Mouse (Mus musculus): ENCODE results near the gene Gar1. TPM values are rescaled to one million over a fixed set of nuclear protein-coding genes. Genes with fewer than 3 reads are reported as not detected.

Gene Gar1
- total and polyA plus RNA-seq, 3 experiments = 45.7 to 381 (median 90.7) TPM

DNA sequence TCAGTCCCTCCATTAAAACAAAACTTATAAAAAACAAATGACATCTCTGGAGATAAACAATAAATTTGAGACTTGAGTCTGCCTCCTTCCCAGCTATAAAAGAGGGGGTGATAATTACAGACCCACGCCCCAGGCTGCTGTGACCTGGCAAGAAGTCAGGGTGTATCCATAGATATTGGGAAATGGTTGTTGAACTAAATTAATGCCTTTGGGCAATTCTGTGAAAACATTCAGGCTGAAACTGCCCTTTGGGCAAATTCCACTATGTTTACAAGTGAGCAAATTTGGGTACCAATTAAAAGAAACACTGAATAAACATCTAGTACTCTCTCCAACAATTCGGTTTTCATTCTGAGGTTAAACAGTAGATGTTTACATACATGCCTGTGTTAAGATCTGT, 32.2 kb downstream of the Gar1 start:
- dilution Hi-C loops (cut with MboI; ENCODE audit: extremely low pct_ligation_motif_present, extremely low pct_unique_long_range_greater_than_20kb, low sequenced_read_pairs) (no loop called here), in situ Hi-C loops (cut with MboI; ENCODE audit: low pct_ligation_motif_present, low pct_unique_long_range_greater_than_20kb, low sequenced_read_pairs) (no loop called here)
- TF ChIP-seq E2F4 (IDR thresholded peaks at IDR 0.05; ENCODE audit: insufficient replicate concordance, low read depth, low read length) (no peak), UBTF (IDR thresholded peaks at IDR 0.05; ENCODE audit: low read depth, low read length) (no peak), POLR2A (IDR thresholded peaks at IDR 0.05; ENCODE audit: low read depth, low read length) (no peak), MYC (IDR thresholded peaks at IDR 0.05; ENCODE audit: low read depth, low read length) (no peak), ELF1 (IDR thresholded peaks at IDR 0.05; ENCODE audit: low read depth, low read length) (no peak), ZKSCAN1 (IDR thresholded peaks at IDR 0.05; ENCODE audit: borderline replicate concordance, low read depth, low read length) (no peak), CTCF (conservative IDR thresholded peaks at IDR 0.05 in 1 of 2, IDR thresholded peaks at IDR 0.05 in 1 of 2; ENCODE audit: low read depth in 2 of 2, low read length in 2 of 2) (no peak), USF2 (conservative IDR thresholded peaks at IDR 0.05; ENCODE audit: low read depth, low read length) (no peak), CHD1 (IDR thresholded peaks at IDR 0.05; ENCODE audit: low read depth, low read length) (no peak), POLR2AphosphoS2 (IDR thresholded peaks at IDR 0.05; ENCODE audit: low read depth, low read length) (no peak), MAX (IDR thresholded peaks at IDR 0.05; ENCODE audit: low read length) (no peak), PAX5 (IDR thresholded peaks at IDR 0.05; ENCODE audit: low read length) (no peak), CHD2 (IDR thresholded peaks at IDR 0.05; ENCODE audit: low read length) (no peak), MEF2A (IDR thresholded peaks at IDR 0.05; ENCODE audit: borderline replicate concordance, low read depth, low read length) (no peak), EP300 (IDR thresholded peaks at IDR 0.05; ENCODE audit: low read length) (no peak)
- H3K36me3 ChIP-seq (replicated peaks in 1 of 2; ENCODE audit: control insufficient read depth in 1 of 2, insufficient read depth in 1 of 2, low read length in 1 of 2) = no peaks in the 10 kb centered on the region
- no peak overlapping the region for H3K9ac ChIP-seq (ENCODE audit: insufficient read depth, low read depth)
- no peak overlapping the region for H3K27ac ChIP-seq (ENCODE audit: insufficient read depth, low read depth)
- H3K4me3 ChIP-seq (replicated peaks in 1 of 3; ENCODE audit: low read depth in 2 of 3, low read length in 2 of 3, poor library complexity in 1 of 3) = no peak overlapping the region
- no peaks in the 10 kb centered on the region for H3K27me3 ChIP-seq (replicated peaks)
- 0 out of 4 replicates have a peak, but pooled peaks cover 0 to 3% of the 10 kb centered on the region in 2 experiments for H3K4me1 ChIP-seq (ENCODE audit: control insufficient read depth in 1 of 2, insufficient read depth in 2 of 2)
- no peaks in the 10 kb centered on the region for H3K9me3 ChIP-seq (replicated peaks; ENCODE audit: low read length)
- no peak for DNase-seq (ENCODE audit: extremely low read depth)
- no peaks in the 10 kb centered on the region for H3K79me2 ChIP-seq (replicated peaks; ENCODE audit: control insufficient read depth, extremely low read depth, insufficient read depth, poor library complexity, severe bottlenecking)
- no peak overlapping the region for H3K4me2 ChIP-seq (ENCODE audit: insufficient read depth, low read depth, poor library complexity, severe bottlenecking)

DNA sequence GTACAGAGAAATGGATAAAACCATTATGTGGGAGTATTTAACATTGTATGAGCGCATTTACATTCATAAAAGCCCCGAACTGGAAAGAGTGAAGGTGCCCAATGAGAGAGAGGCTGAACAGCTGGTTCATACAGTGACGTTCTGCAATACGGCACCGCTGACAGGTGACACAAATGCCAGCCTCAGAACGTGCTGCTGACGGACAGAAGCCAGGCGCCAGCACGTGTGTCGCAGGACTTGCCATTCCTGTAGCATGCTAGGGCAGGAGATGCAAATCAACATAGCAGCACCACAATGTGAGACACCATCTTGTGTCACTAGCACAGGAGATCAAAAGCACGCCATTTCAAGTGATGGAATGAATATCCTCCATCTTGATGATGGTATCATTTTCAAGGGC, 32.6 kb downstream of the Gar1 start:
- H3K27me3 ChIP-seq (replicated peaks) = no peaks in the 10 kb centered on the region
- no peaks in the 10 kb centered on the region for H3K79me2 ChIP-seq (replicated peaks; ENCODE audit: control insufficient read depth, extremely low read depth, insufficient read depth, poor library complexity, severe bottlenecking)
- H3K4me2 ChIP-seq (ENCODE audit: insufficient read depth, low read depth, poor library complexity, severe bottlenecking) = no peak overlapping the region
- no peaks in the 10 kb centered on the region for H3K9me3 ChIP-seq (replicated peaks; ENCODE audit: low read length)
- no peak overlapping the region for H3K4me3 ChIP-seq (replicated peaks in 1 of 3; ENCODE audit: low read depth in 2 of 3, low read length in 2 of 3, poor library complexity in 1 of 3)
- dilution Hi-C loops (cut with MboI; ENCODE audit: extremely low pct_ligation_motif_present, extremely low pct_unique_long_range_greater_than_20kb, low sequenced_read_pairs) = no loop called here
- 0 out of 4 replicates have a peak, but pooled peaks cover 0 to 3% of the 10 kb centered on the region in 2 experiments for H3K4me1 ChIP-seq (ENCODE audit: control insufficient read depth in 1 of 2, insufficient read depth in 2 of 2)
- no peak for DNase-seq (ENCODE audit: extremely low read depth)
- H3K36me3 ChIP-seq (replicated peaks in 1 of 2; ENCODE audit: control insufficient read depth in 1 of 2, insufficient read depth in 1 of 2, low read length in 1 of 2) = no peaks in the 10 kb centered on the region
- TF ChIP-seq JUN (IDR thresholded peaks at IDR 0.05; ENCODE audit: insufficient read depth, low read depth, low read length) = no peak
- no peak for TF ChIP-seq GABPA (IDR thresholded peaks at IDR 0.05; ENCODE audit: insufficient replicate concordance, low read depth, low read length)
- TF ChIP-seq MYC (IDR thresholded peaks at IDR 0.05; ENCODE audit: low read depth, low read length) = no peak
- no peak for TF ChIP-seq USF2 (conservative IDR thresholded peaks at IDR 0.05; ENCODE audit: low read depth, low read length)
- TF ChIP-seq MAX (IDR thresholded peaks at IDR 0.05; ENCODE audit: low read length) = no peak
- TF ChIP-seq CTCF (conservative IDR thresholded peaks at IDR 0.05 in 1 of 2, IDR thresholded peaks at IDR 0.05 in 1 of 2; ENCODE audit: low read depth in 2 of 2, low read length in 2 of 2) = no peak
- no peak for TF ChIP-seq MAFK (IDR thresholded peaks at IDR 0.05; ENCODE audit: insufficient replicate concordance, low read length)
- TF ChIP-seq USF1 (IDR thresholded peaks at IDR 0.05; ENCODE audit: low read depth, low read length) = no peak
- TF ChIP-seq IRF4 (IDR thresholded peaks at IDR 0.05; ENCODE audit: low read depth, low read length) = no peak
- TF ChIP-seq NRF1 (IDR thresholded peaks at IDR 0.05; ENCODE audit: low read depth, low read length) = no peak
- TF ChIP-seq KAT2A (IDR thresholded peaks at IDR 0.05; ENCODE audit: insufficient replicate concordance, low read length) = no peak
- TF ChIP-seq JUND (conservative IDR thresholded peaks at IDR 0.05; ENCODE audit: low read depth, low read length) = no peak
- no peak for TF ChIP-seq UBTF (IDR thresholded peaks at IDR 0.05; ENCODE audit: low read depth, low read length)
- no peak overlapping the region for H3K9ac ChIP-seq (ENCODE audit: insufficient read depth, low read depth)
- no peak overlapping the region for H3K27ac ChIP-seq (ENCODE audit: insufficient read depth, low read depth)
- in situ Hi-C loops (cut with MboI; ENCODE audit: low pct_ligation_motif_present, low pct_unique_long_range_greater_than_20kb, low sequenced_read_pairs) = no loop called here

Measured in CH12.LX (cell line).